Mouse (Mus musculus) heart, postnatal 14 days (tissue): Measurements from ENCODE around the gene Mif. TPM values are rescaled to one million over a fixed set of nuclear protein-coding genes. Genes with fewer than 3 reads are reported as not detected.

Experiments used
- DNase-seq, 2 experiments: peaks; one replicate each; pipeline ENCODE4 v3.0.0; 2021 to 2022
- intact Hi-C: fragments of 180-260 bp; cut with DNase I; formaldehyde crosslinking; loops from one replicate; pipeline ENCODE4 v1.15.1; 2025
- total RNA-seq, 2 experiments: library from RNA; stranded (reverse); gene quantifications; 2 replicates each; pipeline ENCODE4 v1.2.3; 2021

Gene Mif
- total RNA-seq, 2 experiments from 2014 or later, result 215 to 220 TPM

DNA sequence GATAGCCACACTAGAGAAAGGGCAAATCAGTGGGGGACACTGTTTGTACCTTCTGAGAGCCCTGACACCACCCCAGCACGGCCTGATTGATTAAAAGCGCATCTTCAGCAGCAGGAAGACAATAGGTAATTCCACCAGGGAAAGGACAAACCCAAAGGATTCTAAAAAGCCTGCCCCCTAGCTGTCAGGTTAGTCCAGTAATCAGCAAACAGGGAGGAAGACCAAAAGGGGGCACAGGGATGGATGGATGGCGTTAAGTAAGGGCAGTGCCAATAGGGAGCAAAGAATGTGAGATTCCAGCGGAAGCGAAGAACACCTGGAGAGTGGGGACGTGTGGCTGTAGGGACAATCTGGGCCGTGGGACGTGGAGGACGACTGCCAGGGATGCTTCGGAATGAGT is 41.4 kb downstream of the Mif start:
- no peak for DNase-seq
- intact Hi-C loops, result no loop called here

Other genes with a start within 250 kb of the Mif start
- 1 to 10 TPM; 2.4 to 2.5 TPM for gene Susd2, start 216.2 kb downstream of the Mif start, total RNA-seq
- gene Cabin1, start 95.9 kb downstream of the Mif start, total RNA-seq, result 10 to 100 TPM; 23.0 to 24.8 TPM
- 10 to 100 TPM; 44.8 to 61.1 TPM for gene Ddt, start 86.8 kb downstream of the Mif start, total RNA-seq
- gene Gm20441, start 79.3 kb downstream of the Mif start, total RNA-seq, result not detected
- 1 to 10 TPM; 1.8 to 4.3 TPM for gene Gstt3, start 78.8 kb downstream of the Mif start, total RNA-seq
- gene Gstt1, start 61.7 kb downstream of the Mif start, total RNA-seq, result 1 to 10 TPM; 7.0 to 9.1 TPM
- not detected for gene Gstt4, start 37.7 kb downstream of the Mif start, total RNA-seq
- gene Gstt2, start 22.8 kb downstream of the Mif start, total RNA-seq, result 10 to 100 TPM in 1 of 2 experiments, 1 to 10 TPM in 1; 9.4 to 12.1 TPM
- under 1 TPM in 1 of 2 experiments, not detected in 1; 0.51 TPM for gene Derl3, start 33.2 kb upstream of the Mif start, total RNA-seq
- gene Smarcb1, start 61.4 kb upstream of the Mif start, total RNA-seq, result 10 to 100 TPM; 26.1 to 29.1 TPM
- gene Chchd10, start 72.9 kb upstream of the Mif start, total RNA-seq, result 1,000 to 10,000 TPM; 1,290 to 1,409 TPM
- gene Mmp11, start 76.3 kb upstream of the Mif start, total RNA-seq, result 1 to 10 TPM; 5.0 to 9.7 TPM
- gene Gm867, start 80.4 kb upstream of the Mif start, total RNA-seq, result under 1 TPM in 1 of 2 experiments, not detected in 1; 0.24 TPM
- gene Vpreb3, start 82.8 kb upstream of the Mif start, total RNA-seq, result under 1 TPM in 1 of 2 experiments, not detected in 1; 0.65 TPM
- not detected for gene Gm5134, start 94.3 kb upstream of the Mif start, total RNA-seq
- 1 to 10 TPM; 8.6 to 9.5 TPM for gene Zfp280b, start 172.4 kb upstream of the Mif start, total RNA-seq